Mouse (Mus musculus) heart, embryonic 11.5 days (tissue): Measurements from ENCODE around the gene Dot1l. TPM values are rescaled to one million over a fixed set of nuclear protein-coding genes. Genes with fewer than 3 reads are reported as not detected.

Experiments
- ATAC-seq: fragments of 200-750 bp; cut with Nextera tagmentation; replicated peaks from 2 replicates; pipeline ENCODE4 v1.8.0; 2017; ENCODE audit warnings: moderate library complexity; ENCODE audit not compliant: insufficient number of reproducible peaks, low FRiP score, low TSS enrichment
- H3K27ac ChIP-seq: fragments of 300-500 bp; sonication (generic); 2 replicates; pipeline ENCODE4 v1.5.1; 2014; ENCODE audit warnings: mild to moderate bottlenecking, low read depth, low read length
- H3K27me3 ChIP-seq: fragments of 300-500 bp; sonication (generic); 2 replicates; pipeline ENCODE4 v1.6.1; 2014; ENCODE audit warnings: mild to moderate bottlenecking, low read length, mixed read lengths; ENCODE audit not compliant: control insufficient read depth, insufficient read depth
- H3K36me3 ChIP-seq: fragments of 300-500 bp; sonication (generic); 2 replicates; pipeline ENCODE4 v1.6.1; 2014; ENCODE audit warnings: mild to moderate bottlenecking, low read length, moderate library complexity, mixed read lengths; ENCODE audit not compliant: control insufficient read depth, insufficient read depth
- H3K4me1 ChIP-seq: fragments of 300-500 bp; sonication (generic); 2 replicates; pipeline ENCODE4 v1.6.1; 2014; ENCODE audit warnings: low read length; ENCODE audit not compliant: control insufficient read depth, insufficient read depth
- H3K4me2 ChIP-seq: fragments of 300-500 bp; sonication (generic); 2 replicates; pipeline ENCODE4 v1.6.1; 2014; ENCODE audit warnings: mild to moderate bottlenecking, moderate library complexity
- H3K4me3 ChIP-seq: fragments of 300-500 bp; sonication (generic); 2 replicates; pipeline ENCODE4 v1.5.1; 2014; ENCODE audit warnings: low read depth, low read length
- H3K9ac ChIP-seq: fragments of 300-500 bp; sonication (generic); 2 replicates; pipeline ENCODE4 v1.6.1; 2014; ENCODE audit warnings: mild to moderate bottlenecking, low read depth, low read length, moderate library complexity
- H3K9me3 ChIP-seq: fragments of 300-500 bp; sonication (generic); replicated peaks from 2 replicates; pipeline ENCODE4 v1.6.1; 2016; ENCODE audit warnings: low read length; ENCODE audit not compliant: control insufficient read depth
- WGBS: fragments of 180-500 bp; shearing (Covaris S2); extraction: QIAGEN DNeasy Blood & Tissue Kit; methylation state at CpG from one replicate; pipeline ENCODE4 v1.1.7; 2014; ENCODE audit not compliant: insufficient replicate concordance; 5-methylcytosine and 5-hydroxymethylcytosine counted together
- polyA plus RNA-seq: library from polyadenylated mRNA; unstranded; fragments of >200 nt; fragmentation: Nextera tagmentation; extraction: Ambion mirVana; gene quantifications from 2 replicates; pipeline ENCODE4 v1.2.1, GENCODE M21; 2014

Gene Dot1l
- polyA plus RNA-seq, 1 experiment from 2014 or later: 27.3 TPM

DNA sequence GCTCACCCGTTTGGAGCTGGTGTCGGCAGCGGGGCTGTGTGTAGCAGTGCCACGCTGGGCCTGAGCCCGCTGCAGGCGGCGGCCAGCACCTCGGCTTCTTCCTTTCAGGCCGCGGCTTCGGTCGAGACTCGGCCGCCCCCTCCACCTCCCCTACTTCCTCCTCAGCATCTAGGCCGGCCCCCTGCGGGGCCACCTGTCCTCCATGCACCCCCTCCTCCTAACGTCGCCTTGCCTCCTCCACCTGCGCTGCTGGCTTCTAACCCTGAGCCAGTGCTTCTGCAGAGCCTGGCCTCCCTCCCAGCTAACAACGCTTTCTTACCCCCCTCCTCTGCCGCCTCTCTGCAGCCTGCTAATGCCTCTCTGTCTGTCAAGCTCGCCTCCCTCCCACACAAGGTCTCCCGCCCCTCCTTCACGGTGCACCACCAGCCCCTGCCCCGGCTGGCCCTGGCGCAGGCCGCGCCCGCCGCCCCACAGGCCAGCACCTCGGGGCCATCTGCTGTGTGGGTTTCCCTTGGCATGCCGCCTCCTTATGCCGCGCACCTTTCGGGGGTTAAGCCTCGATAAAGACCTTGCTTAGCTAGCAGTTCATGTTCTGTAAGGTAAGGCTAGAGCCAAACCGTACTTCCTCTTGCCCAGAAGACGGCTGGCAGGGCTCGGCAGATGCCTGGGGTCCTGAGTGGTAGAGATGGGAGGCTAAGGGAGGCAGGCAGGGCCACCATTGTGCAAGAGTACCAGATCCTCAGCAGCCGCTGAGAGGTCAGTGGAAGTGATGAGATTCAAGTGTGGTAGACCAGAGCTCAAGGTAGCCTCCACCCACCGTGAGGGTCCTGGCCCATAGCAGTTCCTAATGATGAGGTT, 37.4 kb downstream of the Dot1l start:
- no peaks in the 10 kb centered on the region for H3K9me3 ChIP-seq
- no peak for ATAC-seq

DNA sequence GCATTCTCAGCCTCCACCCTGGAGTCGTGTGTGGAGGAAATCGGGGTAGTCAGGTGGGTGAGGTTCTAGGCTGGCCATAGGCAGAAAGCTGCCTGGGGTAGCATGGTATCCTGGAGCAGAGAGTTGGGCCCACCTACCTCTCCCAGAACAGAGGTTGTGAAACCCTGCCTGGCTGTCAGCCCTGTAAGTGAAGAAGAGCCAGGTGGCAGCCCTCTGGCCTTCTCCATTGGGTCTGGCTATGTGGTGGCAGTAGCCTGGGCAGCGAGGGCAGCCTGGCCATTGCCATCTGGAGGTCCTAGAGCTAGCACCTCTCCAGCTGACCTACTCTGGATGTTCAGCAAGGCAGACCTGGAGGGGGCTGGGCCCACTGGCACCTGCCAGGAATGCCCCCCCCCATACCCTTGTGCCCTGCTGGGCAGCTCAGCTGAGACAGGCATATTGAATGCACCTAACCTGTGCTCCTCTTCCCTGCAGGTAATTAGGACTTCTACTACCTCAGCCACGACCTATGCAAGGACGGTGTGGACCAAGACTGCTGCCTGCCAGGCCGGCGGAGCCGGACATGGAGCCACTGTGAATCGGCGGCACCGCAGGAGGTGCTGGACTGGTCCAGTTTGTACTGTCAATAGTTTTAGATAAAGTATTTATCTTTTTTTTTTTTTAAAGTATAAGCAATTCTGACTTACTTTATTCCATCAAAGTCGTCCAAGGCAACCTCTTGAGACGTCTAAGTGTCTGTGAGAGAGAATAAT, 38.2 kb downstream of the Dot1l start:
- Histone ChIP-seq H3K4me1 (peaks cover 30% of the 10 kb centered on the region), H3K4me3 (no peak overlapping the region), H3K4me2 (no peak overlapping the region), H3K36me3 (peaks cover 49% of the 10 kb centered on the region), H3K27ac (no peak overlapping the region), H3K27me3 (no peaks in the 10 kb centered on the region), H3K9me3 (no peaks in the 10 kb centered on the region), H3K9ac (no peak overlapping the region)
- WGBS: 91% methylated on average over 13 of the region's 13 CpGs
- ATAC-seq: no peak

More for the DNA sequence above, 37.4 kb downstream of the Dot1l start:
- H3K9ac ChIP-seq: no peak overlapping the region
- H3K4me3 ChIP-seq: no peak overlapping the region
- peak overlapping the region; percentile 6; the same call in 1 of the 2 replicates for H3K27ac ChIP-seq
- no peak overlapping the region for H3K4me2 ChIP-seq
- H3K36me3 ChIP-seq: peaks cover 57% of the 10 kb centered on the region
- 72% methylated on average over 41 of the region's 41 CpGs for WGBS
- no peaks in the 10 kb centered on the region for H3K27me3 ChIP-seq
- peaks cover 30% of the 10 kb centered on the region for H3K4me1 ChIP-seq

DNA sequence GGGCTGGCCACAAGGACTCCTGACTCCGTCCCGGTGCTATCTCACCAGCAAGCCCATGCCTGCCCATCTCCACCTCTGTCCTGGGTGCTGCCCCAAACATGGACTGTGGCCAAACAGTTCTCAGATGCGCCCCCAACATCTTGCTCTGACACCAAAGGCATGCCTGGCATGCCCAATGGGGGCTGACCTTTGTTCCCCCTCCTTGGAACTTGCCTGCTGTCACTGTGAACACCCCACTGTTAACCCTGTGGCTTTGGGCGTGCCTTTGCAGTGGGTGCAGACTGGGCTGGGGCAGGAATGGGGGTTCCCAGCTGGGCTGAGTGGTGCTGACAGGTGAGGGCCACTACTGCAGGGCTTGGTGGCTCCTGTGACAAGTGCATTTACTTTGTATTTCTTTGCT, 38.8 kb downstream of the Dot1l start:
- Histone ChIP-seq H3K27me3 (no peaks in the 10 kb centered on the region), H3K36me3 (peaks cover 44% of the 10 kb centered on the region), H3K27ac (no peak overlapping the region), H3K9ac (no peak overlapping the region), H3K4me2 (no peak overlapping the region), H3K4me3 (no peak overlapping the region), H3K9me3 (no peaks in the 10 kb centered on the region), H3K4me1 (peaks cover 30% of the 10 kb centered on the region)
- ATAC-seq: no peak
- 82% methylated on average over 4 of the region's 4 CpGs for WGBS

DNA sequence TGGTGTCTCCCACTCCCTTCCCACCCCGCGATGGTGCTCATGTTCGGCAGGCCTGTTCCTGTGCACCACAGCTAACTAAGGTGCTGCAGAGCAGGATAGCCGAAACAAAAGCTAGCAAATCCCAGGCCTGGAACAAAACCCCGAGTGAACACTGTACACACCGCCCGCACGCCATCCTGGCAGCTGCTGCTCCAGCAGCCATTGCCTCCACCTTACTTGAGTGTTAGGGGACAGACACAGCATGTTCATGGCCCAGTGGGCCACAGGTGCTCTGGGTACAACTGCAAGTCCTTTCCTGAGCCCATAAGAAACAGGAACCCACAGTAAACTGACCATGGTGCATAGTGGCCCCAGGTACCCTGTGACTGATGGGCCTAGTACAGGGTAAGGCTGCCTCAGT, 39.7 kb downstream of the Dot1l start:
- H3K9ac ChIP-seq: no peak overlapping the region
- no peak overlapping the region for H3K4me2 ChIP-seq
- H3K27ac ChIP-seq: no peak overlapping the region; the same call in 1 of the 2 replicates
- no peaks in the 10 kb centered on the region for H3K27me3 ChIP-seq
- no peak for ATAC-seq
- H3K4me3 ChIP-seq: no peak overlapping the region
- peaks cover 39% of the 10 kb centered on the region for H3K36me3 ChIP-seq
- 87% methylated on average over 8 of the region's 8 CpGs for WGBS
- peaks cover 34% of the 10 kb centered on the region for H3K4me1 ChIP-seq
- H3K9me3 ChIP-seq: no peaks in the 10 kb centered on the region

DNA sequence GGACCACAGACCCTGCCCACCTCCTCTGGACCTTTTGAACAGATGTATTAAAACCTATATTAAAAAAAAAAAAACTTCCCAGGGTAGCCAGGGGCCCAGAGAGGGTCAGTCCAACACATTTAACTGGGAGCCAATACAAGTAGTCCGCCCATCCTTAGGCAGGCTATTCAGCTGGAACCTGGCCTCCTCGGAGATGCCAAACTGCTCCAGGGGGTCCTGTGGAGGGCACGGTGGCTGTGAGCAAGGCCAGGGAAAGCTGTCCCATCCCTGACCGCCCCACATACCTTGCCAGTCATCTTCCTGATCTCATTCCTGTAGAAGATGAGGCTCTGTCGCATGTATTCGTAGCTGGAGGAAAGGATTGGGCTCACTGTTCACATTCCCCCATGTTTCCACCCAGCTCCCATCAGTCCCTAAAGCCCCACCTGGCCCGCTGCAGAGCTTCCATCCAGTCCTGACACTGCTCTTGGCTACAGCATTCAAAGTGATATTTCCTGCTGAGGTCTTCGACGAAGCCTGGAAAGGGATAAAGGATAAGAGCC, 41.4 kb downstream of the Dot1l start:
- no peak overlapping the region for H3K27ac ChIP-seq
- ATAC-seq: no peak
- peak overlapping the region; percentile 96 for H3K4me2 ChIP-seq
- H3K36me3 ChIP-seq: peaks cover 33% of the 10 kb centered on the region
- H3K9ac ChIP-seq: no peak overlapping the region
- no peaks in the 10 kb centered on the region for H3K9me3 ChIP-seq
- H3K4me3 ChIP-seq: peak overlapping the region; percentile 90
- no peaks in the 10 kb centered on the region for H3K27me3 ChIP-seq
- WGBS: 75% methylated on average over 9 of the region's 9 CpGs
- peaks cover 31% of the 10 kb centered on the region for H3K4me1 ChIP-seq

DNA sequence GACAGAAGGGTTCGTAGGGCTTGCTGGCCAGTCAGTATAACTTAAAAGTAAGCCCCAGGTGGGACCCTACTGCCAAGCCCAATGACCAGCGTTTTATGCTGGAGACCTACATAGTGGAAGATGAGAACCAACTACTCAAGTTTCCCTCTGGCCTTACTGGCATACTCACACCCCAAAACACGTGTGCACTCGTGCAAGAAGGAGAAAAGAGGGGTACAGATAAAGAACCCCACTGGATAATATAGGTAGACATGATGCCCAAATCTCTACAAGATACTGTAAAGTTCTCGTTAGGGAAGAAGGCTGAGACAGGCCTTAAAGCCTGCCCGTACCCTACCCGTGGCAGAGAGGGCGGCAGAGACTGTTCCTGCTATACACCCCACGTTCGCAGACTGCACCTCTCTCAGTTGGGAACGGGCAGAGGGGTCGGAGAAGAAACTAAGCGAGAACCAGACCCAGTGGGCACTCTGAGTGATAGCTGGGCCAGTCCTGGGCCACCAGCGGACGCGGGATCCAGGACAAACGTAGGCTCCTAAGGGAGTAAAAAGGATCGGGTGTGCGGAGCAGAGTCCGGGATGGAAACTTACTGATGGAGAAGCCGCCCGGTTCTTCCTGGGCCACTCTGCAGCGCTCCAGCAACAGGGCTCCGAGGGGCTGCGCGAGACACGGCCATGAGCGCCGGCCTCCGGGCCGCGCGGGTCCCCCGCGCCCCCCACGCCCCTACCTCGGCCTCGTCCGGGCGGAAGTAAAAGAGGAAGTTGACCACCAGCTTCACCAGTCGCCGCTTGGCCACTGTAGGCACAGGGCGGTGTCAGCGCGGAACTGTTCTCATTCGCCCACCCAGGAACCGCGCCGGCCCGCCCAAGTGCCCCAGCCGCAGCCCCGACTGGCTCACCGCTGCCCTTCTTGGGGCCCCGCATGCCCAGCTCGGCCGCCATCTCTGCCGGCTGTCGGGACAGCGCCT, 42.5 kb downstream of the Dot1l start:
- Histone ChIP-seq H3K9ac (peak overlapping the region; percentile 98), H3K4me1 (peaks cover 20% of the 10 kb centered on the region), H3K36me3 (peaks cover 31% of the 10 kb centered on the region), H3K9me3 (no peaks in the 10 kb centered on the region), H3K27ac (peak overlapping the region; percentile 95), H3K27me3 (no peaks in the 10 kb centered on the region), H3K4me3 (peak overlapping the region; percentile 90), H3K4me2 (peak overlapping the region; percentile 96)
- ATAC-seq: peak; percentile 35
- WGBS: 3% methylated on average over 59 of the region's 59 CpGs

DNA sequence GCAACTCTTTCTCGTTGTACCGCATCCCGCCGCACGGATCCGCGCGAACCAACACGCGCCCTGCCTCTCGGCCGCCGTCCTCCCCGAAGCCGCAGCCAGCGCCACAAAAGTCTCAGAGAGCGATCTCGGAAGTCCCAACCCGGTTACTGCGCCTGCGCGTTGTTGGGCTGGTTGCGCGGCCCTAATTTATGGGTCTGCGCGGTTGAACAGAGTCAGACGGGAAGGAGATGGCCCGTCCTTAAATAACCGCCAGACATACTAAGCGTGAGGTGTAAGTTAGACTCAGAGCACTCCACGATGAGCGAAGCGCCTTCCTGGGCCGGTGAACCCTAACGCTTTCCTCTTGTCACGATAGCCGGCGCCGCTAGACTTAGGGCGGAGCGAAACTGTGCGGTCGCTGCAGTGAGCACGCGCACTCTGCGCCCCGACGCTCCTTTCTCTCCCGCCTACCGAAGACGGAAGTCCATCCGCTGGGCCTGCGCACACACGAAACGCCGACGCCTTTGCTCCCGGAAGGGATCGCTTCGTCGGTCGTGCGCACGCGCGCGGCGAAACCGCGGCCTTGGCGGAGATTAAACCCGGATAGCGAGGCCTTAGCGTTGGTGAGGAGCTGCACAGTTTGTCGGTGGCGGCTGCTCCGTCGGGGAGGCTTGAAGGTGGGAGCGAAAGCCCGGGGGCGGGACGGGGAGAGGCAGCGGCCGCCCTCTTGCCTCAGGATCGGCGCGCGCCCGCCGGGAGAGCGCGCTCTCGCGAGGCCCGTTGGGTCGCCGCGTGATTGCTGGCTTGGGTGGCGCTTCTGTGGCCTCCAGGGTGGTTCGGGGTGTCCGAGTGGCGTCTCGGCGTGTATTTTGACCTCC, 43.4 kb downstream of the Dot1l start, which contains the start of the genes Sf3a2 and Plekhj1:
Gene Sf3a2, plus strand, starts transcription at position 49 of the 857 bp plus-strand sequence.
Gene Plekhj1, minus strand, starts transcription at position 477 of the 857 bp plus-strand sequence.
- ATAC-seq: peak; percentile 83
- H3K36me3 ChIP-seq: peaks cover 29% of the 10 kb centered on the region
- H3K4me2 ChIP-seq: peak within 1 kb of the TSS; percentile 96
- H3K27me3 ChIP-seq: no peaks in the 10 kb centered on the region
- WGBS: under 1% methylated on average over 104 of the region's 104 CpGs
- peaks cover 20% of the 10 kb centered on the region for H3K4me1 ChIP-seq
- H3K9me3 ChIP-seq: no peaks in the 10 kb centered on the region
- peak within 1 kb of the TSS; percentile 90 for H3K4me3 ChIP-seq
- H3K27ac ChIP-seq: peak within 1 kb of the TSS; percentile 95
- peak within 1 kb of the TSS; percentile 98 for H3K9ac ChIP-seq
